Mouse (Mus musculus): ENCODE data around the gene Gcnt2. TPM values are rescaled to one million over a fixed set of nuclear protein-coding genes. Genes with fewer than 3 reads are reported as not detected.

The Gcnt2 gene
- polyA plus RNA-seq, 1 experiment: not detected

- TF ChIP-seq TAL1 (IDR thresholded peaks at IDR 0.05; ENCODE audit: low read length) (no peak), GATA1 (IDR thresholded peaks at IDR 0.05; ENCODE audit: low read length) (no peak)
- Histone ChIP-seq H3K4me1 (ENCODE audit: control insufficient read depth) (peaks cover 5% of the 10 kb centered on the region), H3K4me3 (replicated peaks) (no peak overlapping the region), H3K36me3 (ENCODE audit: control insufficient read depth) (no peaks in the 10 kb centered on the region), H3K9me3 (ENCODE audit: control insufficient read depth, low read length) (no peaks in the 10 kb centered on the region), H3K27me3 (ENCODE audit: control insufficient read depth) (no peaks in the 10 kb centered on the region)
These were observed 84.4 kb downstream of the Gcnt2 start for GRCm38 (mm10) chr13:40943936-40944335.

- H3K4me1 ChIP-seq (ENCODE audit: control insufficient read depth): peaks cover 5% of the 10 kb centered on the region
- TF ChIP-seq GATA1 (IDR thresholded peaks at IDR 0.05; ENCODE audit: low read length) (no peak), TAL1 (IDR thresholded peaks at IDR 0.05; ENCODE audit: low read length) (no peak)
- no peaks in the 10 kb centered on the region for H3K36me3 ChIP-seq (ENCODE audit: control insufficient read depth)
- H3K4me3 ChIP-seq (replicated peaks): no peak overlapping the region
- H3K9me3 ChIP-seq (ENCODE audit: control insufficient read depth, low read length): no peaks in the 10 kb centered on the region
- H3K27me3 ChIP-seq (ENCODE audit: control insufficient read depth): no peaks in the 10 kb centered on the region
These were observed 84.8 kb downstream of the Gcnt2 start for GRCm38 (mm10) chr13:40944346-40944745.

- no peak overlapping the region for H3K4me3 ChIP-seq (replicated peaks)
- no peaks in the 10 kb centered on the region for H3K36me3 ChIP-seq (ENCODE audit: control insufficient read depth)
- no peaks in the 10 kb centered on the region for H3K27me3 ChIP-seq (ENCODE audit: control insufficient read depth)
- H3K4me1 ChIP-seq (ENCODE audit: control insufficient read depth): peaks cover 5% of the 10 kb centered on the region
- TF ChIP-seq GATA1 (IDR thresholded peaks at IDR 0.05; ENCODE audit: low read length): no peak
- no peak for TF ChIP-seq TAL1 (IDR thresholded peaks at IDR 0.05; ENCODE audit: low read length)
- no peaks in the 10 kb centered on the region for H3K9me3 ChIP-seq (ENCODE audit: control insufficient read depth, low read length)
These were observed 87.0 kb downstream of the Gcnt2 start for GRCm38 (mm10) chr13:40946513-40946912.

GRCm38 (mm10) chr13:40947538-40948205 lies 88.1 kb downstream of the Gcnt2 start:
- TF ChIP-seq TAL1 (IDR thresholded peaks at IDR 0.05; ENCODE audit: low read length) (no peak), GATA1 (IDR thresholded peaks at IDR 0.05; ENCODE audit: low read length) (no peak)
- Histone ChIP-seq H3K9me3 (ENCODE audit: control insufficient read depth, low read length) (no peaks in the 10 kb centered on the region), H3K36me3 (ENCODE audit: control insufficient read depth) (no peaks in the 10 kb centered on the region), H3K4me3 (replicated peaks) (no peak overlapping the region), H3K4me1 (ENCODE audit: control insufficient read depth) (peaks cover 5% of the 10 kb centered on the region), H3K27me3 (ENCODE audit: control insufficient read depth) (no peaks in the 10 kb centered on the region)

GRCm38 (mm10) chr13:40951386-40951976 lies 91.9 kb downstream of the Gcnt2 start:
- peaks cover 5% of the 10 kb centered on the region for H3K4me1 ChIP-seq (ENCODE audit: control insufficient read depth)
- TF ChIP-seq GATA1 (IDR thresholded peaks at IDR 0.05; ENCODE audit: low read length) (no peak), TAL1 (IDR thresholded peaks at IDR 0.05; ENCODE audit: low read length) (no peak)
- no peaks in the 10 kb centered on the region for H3K36me3 ChIP-seq (ENCODE audit: control insufficient read depth)
- H3K4me3 ChIP-seq (replicated peaks): no peak overlapping the region
- H3K27me3 ChIP-seq (ENCODE audit: control insufficient read depth): no peaks in the 10 kb centered on the region
- no peaks in the 10 kb centered on the region for H3K9me3 ChIP-seq (ENCODE audit: control insufficient read depth, low read length)

GRCm38 (mm10) chr13:40953231-40953630 lies 93.7 kb downstream of the Gcnt2 start:
- TF ChIP-seq TAL1 (IDR thresholded peaks at IDR 0.05; ENCODE audit: low read length) (no peak), GATA1 (IDR thresholded peaks at IDR 0.05; ENCODE audit: low read length) (no peak)
- Histone ChIP-seq H3K36me3 (ENCODE audit: control insufficient read depth) (no peaks in the 10 kb centered on the region), H3K27me3 (ENCODE audit: control insufficient read depth) (no peaks in the 10 kb centered on the region), H3K4me3 (replicated peaks) (no peak overlapping the region), H3K4me1 (ENCODE audit: control insufficient read depth) (no peaks in the 10 kb centered on the region), H3K9me3 (ENCODE audit: control insufficient read depth, low read length) (no peaks in the 10 kb centered on the region)

- TF ChIP-seq TAL1 (IDR thresholded peaks at IDR 0.05; ENCODE audit: low read length): no peak
- no peaks in the 10 kb centered on the region for H3K9me3 ChIP-seq (ENCODE audit: control insufficient read depth, low read length)
- no peaks in the 10 kb centered on the region for H3K4me1 ChIP-seq (ENCODE audit: control insufficient read depth)
- H3K4me3 ChIP-seq (replicated peaks): no peak overlapping the region
- H3K27me3 ChIP-seq (ENCODE audit: control insufficient read depth): no peaks in the 10 kb centered on the region; the same call in 1 of the 2 replicates
- H3K36me3 ChIP-seq (ENCODE audit: control insufficient read depth): no peaks in the 10 kb centered on the region
These were observed 96.2 kb downstream of the Gcnt2 start for GRCm38 (mm10) chr13:40955773-40956172.

- H3K4me3 ChIP-seq (replicated peaks): no peak overlapping the region
These were observed 108.1 kb downstream of the Gcnt2 start for GRCm38 (mm10) chr13:40967609-40968008.

GRCm38 (mm10) chr13:40968564-40968963 lies 109.0 kb downstream of the Gcnt2 start:
- no peak for TF ChIP-seq GATA1 (IDR thresholded peaks at IDR 0.05; ENCODE audit: low read length)
- TF ChIP-seq TAL1 (IDR thresholded peaks at IDR 0.05; ENCODE audit: low read length): no peak
- no peaks in the 10 kb centered on the region for H3K27me3 ChIP-seq (ENCODE audit: control insufficient read depth)
- no peak overlapping the region for H3K4me3 ChIP-seq (replicated peaks)
- no peaks in the 10 kb centered on the region for H3K4me1 ChIP-seq (ENCODE audit: control insufficient read depth)
- no peaks in the 10 kb centered on the region for H3K36me3 ChIP-seq (ENCODE audit: control insufficient read depth)
- no peaks in the 10 kb centered on the region for H3K9me3 ChIP-seq (ENCODE audit: control insufficient read depth, low read length)

More at GRCm38 (mm10) chr13:40967609-40968008, 108.1 kb downstream of the Gcnt2 start:
- Histone ChIP-seq H3K27me3 (ENCODE audit: control insufficient read depth) (no peaks in the 10 kb centered on the region), H3K9me3 (ENCODE audit: control insufficient read depth, low read length) (no peaks in the 10 kb centered on the region), H3K4me1 (ENCODE audit: control insufficient read depth) (no peaks in the 10 kb centered on the region), H3K36me3 (ENCODE audit: control insufficient read depth) (no peaks in the 10 kb centered on the region)
- TF ChIP-seq GATA1 (IDR thresholded peaks at IDR 0.05; ENCODE audit: low read length) (no peak), TAL1 (IDR thresholded peaks at IDR 0.05; ENCODE audit: low read length) (no peak)

Data from erythroblast, embryonic 14.5 days (primary cell).